Mouse (Mus musculus) embryonic fibroblast, embryonic 13.5 days (primary cell): ENCODE results near the gene Syt3. TPM values are rescaled to one million over a fixed set of nuclear protein-coding genes. Genes with fewer than 3 reads are reported as not detected.

Experiments used
- H3K27ac ChIP-seq: 2 replicates; pipeline ENCODE4 v1.5.1; 2012; ENCODE audit warnings: low read length, control low read depth, inconsistent platforms; ENCODE audit not compliant: insufficient read depth
- H3K4me1 ChIP-seq: 2 replicates; pipeline ENCODE4 v1.6.1; 2011; ENCODE audit warnings: low read length; ENCODE audit not compliant: control insufficient read depth, insufficient read depth
- H3K4me3 ChIP-seq: 2 replicates; pipeline ENCODE4 v1.5.1; 2011; ENCODE audit warnings: mild to moderate bottlenecking, control low read depth, low read length; ENCODE audit not compliant: insufficient read depth
- CTCF ChIP-seq: IDR thresholded peaks from 2 replicates; pipeline ENCODE4 v1.5.1; 2011; ENCODE audit warnings: mild to moderate bottlenecking, control low read depth, low read length, moderate library complexity, borderline replicate concordance; ENCODE audit not compliant: insufficient read depth
- POLR2A ChIP-seq: IDR thresholded peaks from 2 replicates; pipeline ENCODE4 v1.6.1; 2011; ENCODE audit warnings: low read depth, mild to moderate bottlenecking, control low read depth, low read length, moderate library complexity
- polyA plus RNA-seq: library from polyadenylated mRNA; stranded (reverse); fragments of >200 nt; gene quantifications from 2 replicates; pipeline ENCODE4 v1.2.4, GENCODE M21; 2011; ENCODE audit warnings: low read depth; ENCODE audit not compliant: missing spikeins, insufficient read length

Syt3 gene
- polyA plus RNA-seq, 1 experiment = 0.25 TPM

GRCm38 (mm10) chr7:44433371-44433770, 49.5 kb downstream of the Syt3 start:
- Histone ChIP-seq H3K4me3 (no peak overlapping the region), H3K4me1 (no peaks in the 10 kb centered on the region), H3K27ac (no peak overlapping the region)
- TF ChIP-seq POLR2A (no peak), CTCF (no peak)

GRCm38 (mm10) chr7:44434089-44434488, 50.2 kb downstream of the Syt3 start:
- Histone ChIP-seq H3K27ac (no peak overlapping the region), H3K4me1 (no peaks in the 10 kb centered on the region), H3K4me3 (no peak overlapping the region)
- no peak for TF ChIP-seq POLR2A
- TF ChIP-seq CTCF = no peak

GRCm38 (mm10) chr7:44435796-44436195, 51.9 kb downstream of the Syt3 start:
- no peak for TF ChIP-seq POLR2A
- TF ChIP-seq CTCF = no peak
- H3K4me1 ChIP-seq = no peaks in the 10 kb centered on the region
- H3K4me3 ChIP-seq = no peak overlapping the region
- H3K27ac ChIP-seq = no peak overlapping the region

GRCm38 (mm10) chr7:44436267-44436666, 52.4 kb downstream of the Syt3 start:
- Histone ChIP-seq H3K4me3 (no peak overlapping the region), H3K27ac (no peak overlapping the region), H3K4me1 (no peaks in the 10 kb centered on the region)
- no peak for TF ChIP-seq POLR2A
- TF ChIP-seq CTCF = no peak

- H3K4me3 ChIP-seq = no peak overlapping the region
- no peaks in the 10 kb centered on the region for H3K4me1 ChIP-seq
- no peak overlapping the region for H3K27ac ChIP-seq
- no peak for TF ChIP-seq POLR2A
- no peak for TF ChIP-seq CTCF
Measured at GRCm38 (mm10) chr7:44437188-44437587, 53.3 kb downstream of the Syt3 start.

GRCm38 (mm10) chr7:44437933-44438332, 54.0 kb downstream of the Syt3 start:
- no peak for TF ChIP-seq CTCF
- TF ChIP-seq POLR2A = no peak
- Histone ChIP-seq H3K4me3 (no peak overlapping the region), H3K4me1 (no peaks in the 10 kb centered on the region), H3K27ac (no peak overlapping the region)

- Histone ChIP-seq H3K27ac (no peak overlapping the region), H3K4me1 (no peaks in the 10 kb centered on the region), H3K4me3 (no peak overlapping the region)
- no peak for TF ChIP-seq POLR2A
- TF ChIP-seq CTCF = no peak
Measured at GRCm38 (mm10) chr7:44439696-44440095, 55.8 kb downstream of the Syt3 start.

GRCm38 (mm10) chr7:44440479-44440878, 56.6 kb downstream of the Syt3 start:
- no peak for TF ChIP-seq CTCF
- no peak for TF ChIP-seq POLR2A
- no peak overlapping the region for H3K4me3 ChIP-seq
- H3K27ac ChIP-seq = no peak overlapping the region
- H3K4me1 ChIP-seq = no peaks in the 10 kb centered on the region

- no peak overlapping the region for H3K4me3 ChIP-seq
Measured at GRCm38 (mm10) chr7:44441180-44441579, 57.3 kb downstream of the Syt3 start.

GRCm38 (mm10) chr7:44441648-44442109, 57.8 kb downstream of the Syt3 start:
- no peak overlapping the region for H3K27ac ChIP-seq
- H3K4me3 ChIP-seq = no peak overlapping the region
- H3K4me1 ChIP-seq = no peaks in the 10 kb centered on the region
- TF ChIP-seq POLR2A (no peak), CTCF (no peak)

More at GRCm38 (mm10) chr7:44441180-44441579, 57.3 kb downstream of the Syt3 start:
- TF ChIP-seq CTCF (no peak), POLR2A (no peak)
- H3K27ac ChIP-seq = no peak overlapping the region
- H3K4me1 ChIP-seq = no peaks in the 10 kb centered on the region

- TF ChIP-seq CTCF = no peak
- TF ChIP-seq POLR2A = no peak
- H3K4me3 ChIP-seq = no peak overlapping the region
- no peaks in the 10 kb centered on the region for H3K4me1 ChIP-seq
- no peak overlapping the region for H3K27ac ChIP-seq
Measured at GRCm38 (mm10) chr7:44442407-44442821, 58.5 kb downstream of the Syt3 start.
